Mouse (Mus musculus): ENCODE measurements around the gene Plod1. TPM values are rescaled to one million over a fixed set of nuclear protein-coding genes. Genes with fewer than 3 reads are reported as not detected.

Gene Plod1
- polyA plus RNA-seq (2015; fragmentation: Nextera tagmentation; extraction: Ambion mirVana) = 28.8 and 30.7 TPM in 2 replicates

DNA sequence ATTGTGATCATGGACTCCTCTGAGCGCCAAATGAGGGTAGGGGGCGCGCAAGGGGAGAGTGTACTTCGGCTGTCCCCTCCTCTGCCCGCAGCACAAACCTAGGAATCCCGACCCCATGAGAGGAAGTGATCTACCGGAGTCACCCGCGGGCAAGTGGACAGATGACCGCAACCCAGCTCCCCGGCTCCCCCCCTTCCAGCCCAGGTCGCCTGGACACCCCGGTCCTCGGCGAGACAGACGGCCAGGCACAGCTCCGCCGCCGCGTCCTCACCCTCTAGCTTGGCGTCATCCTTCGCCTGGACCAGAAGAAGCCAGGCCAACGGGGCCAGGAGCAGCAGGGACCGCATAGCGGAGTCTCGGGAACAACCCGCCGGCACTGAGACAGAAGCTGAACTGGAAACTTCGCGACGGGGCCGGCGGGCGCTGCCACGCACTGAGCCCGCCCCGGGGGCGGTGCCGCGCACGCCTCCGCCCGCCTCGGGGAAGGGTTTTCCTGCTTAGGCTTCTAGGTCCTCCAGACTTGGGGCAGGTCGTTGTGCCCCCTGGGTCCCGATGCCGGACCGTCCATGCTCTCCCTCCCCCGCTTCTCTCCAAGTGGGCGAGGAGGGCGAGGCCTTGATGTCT, at the start of gene Plod1:
Gene Plod1 (minus strand): TSS at position 437 of the 624 bp plus-strand sequence.
- ATAC-seq (ENCODE audit: low read depth) = peak; percentile 47
- Histone ChIP-seq H3K27me3 (ENCODE audit: control insufficient read depth, insufficient read depth, low read depth, low read length) (peaks cover 10% of the 10 kb centered on the region), H3K4me2 (ENCODE audit: low read depth, low read length) (peak within 1 kb of the TSS; percentile 80), H3K9me3 (replicated peaks; ENCODE audit: control insufficient read depth, low read length) (no peaks in the 10 kb centered on the region), H3K9ac (ENCODE audit: low read depth, low read length) (peak within 1 kb of the TSS; percentile 71), H3K4me3 (ENCODE audit: low read depth, low read length) (peak within 1 kb of the TSS; percentile 65), H3K27ac (ENCODE audit: low read length) (no peak within 1 kb of the TSS), H3K36me3 (ENCODE audit: control insufficient read depth, insufficient read depth) (no peaks in the 10 kb centered on the region), H3K4me1 (ENCODE audit: control insufficient read depth, low read depth, low read length) (peaks cover 13% of the 10 kb centered on the region)
- WGBS (ENCODE audit: insufficient replicate concordance) = under 1% methylated on average over 51 of the region's 51 CpGs

DNA sequence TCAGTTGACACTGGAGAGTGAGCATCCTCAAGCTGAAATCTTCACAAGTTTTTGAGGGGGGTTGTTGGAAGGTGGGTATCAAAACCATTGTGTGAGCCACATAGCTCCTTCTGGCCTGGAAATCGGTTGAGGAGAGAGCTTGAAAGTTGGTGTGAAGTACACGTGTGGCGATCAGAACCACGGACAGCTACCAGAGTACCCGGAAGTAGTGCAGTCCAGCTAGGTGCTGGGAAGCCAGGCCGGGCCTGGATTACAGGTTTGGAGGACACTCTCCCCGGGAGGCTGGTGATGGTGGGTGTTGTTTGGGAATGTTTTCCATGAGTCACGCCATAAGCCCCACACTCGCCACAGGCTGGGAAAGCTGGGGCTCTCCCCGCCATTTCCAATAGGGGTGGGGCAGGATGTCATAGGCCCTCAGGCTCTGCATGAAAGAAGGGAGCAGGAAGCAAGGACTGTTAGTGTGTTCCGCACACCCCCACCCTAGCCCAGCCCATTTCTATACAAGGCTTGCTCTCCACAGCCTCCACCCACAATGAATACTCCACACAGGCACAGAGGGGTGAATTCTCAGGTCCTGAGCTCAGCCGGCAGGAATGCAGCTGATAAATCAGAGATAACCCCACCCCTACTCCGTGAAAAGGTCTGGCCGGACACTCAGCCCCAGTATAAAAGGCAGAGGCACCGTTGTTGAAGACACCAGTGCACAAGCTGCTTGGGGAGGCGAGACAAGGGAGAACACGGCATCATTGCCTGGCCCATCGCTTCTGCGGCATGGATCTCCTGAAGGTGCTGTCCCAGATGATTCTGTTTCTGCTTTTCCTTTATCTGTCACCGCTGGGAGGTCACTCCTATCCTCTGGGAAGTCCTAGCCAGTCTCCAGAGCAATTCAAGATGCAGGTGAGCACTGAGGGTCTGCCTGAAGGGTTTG, 48.9 kb upstream of the Plod1 start, which contains the start of gene Nppb:
Gene Nppb (plus strand): TSS at position 584 of the 928 bp plus-strand sequence.
- Histone ChIP-seq H3K27me3 (ENCODE audit: control insufficient read depth, insufficient read depth, low read depth, low read length) (no peaks in the 10 kb centered on the region), H3K4me3 (ENCODE audit: low read depth, low read length) (no peak within 1 kb of the TSS), H3K36me3 (ENCODE audit: control insufficient read depth, insufficient read depth) (no peaks in the 10 kb centered on the region), H3K9me3 (replicated peaks; ENCODE audit: control insufficient read depth, low read length) (no peaks in the 10 kb centered on the region), H3K9ac (ENCODE audit: low read depth, low read length) (no peak within 1 kb of the TSS), H3K4me1 (ENCODE audit: control insufficient read depth, low read depth, low read length) (no peaks in the 10 kb centered on the region), H3K27ac (ENCODE audit: low read length) (no peak within 1 kb of the TSS), H3K4me2 (ENCODE audit: low read depth, low read length) (no peak within 1 kb of the TSS)
- ATAC-seq (ENCODE audit: low read depth) = no peak
- 21% methylated on average over 20 of the region's 20 CpGs for WGBS (ENCODE audit: insufficient replicate concordance)

- no peak overlapping the region for H3K27ac ChIP-seq (ENCODE audit: low read length)
- 52% methylated on average over 7 of the region's 7 CpGs for WGBS (ENCODE audit: insufficient replicate concordance)
- H3K4me2 ChIP-seq (ENCODE audit: low read depth, low read length) = no peak overlapping the region
- no peaks in the 10 kb centered on the region for H3K36me3 ChIP-seq (ENCODE audit: control insufficient read depth, insufficient read depth)
- no peaks in the 10 kb centered on the region for H3K9me3 ChIP-seq (replicated peaks; ENCODE audit: control insufficient read depth, low read length)
- no peaks in the 10 kb centered on the region for H3K27me3 ChIP-seq (ENCODE audit: control insufficient read depth, insufficient read depth, low read depth, low read length)
- H3K4me1 ChIP-seq (ENCODE audit: control insufficient read depth, low read depth, low read length) = no peaks in the 10 kb centered on the region
- H3K4me3 ChIP-seq (ENCODE audit: low read depth, low read length) = no peak overlapping the region
- no peak overlapping the region for H3K9ac ChIP-seq (ENCODE audit: low read depth, low read length)
- ATAC-seq (ENCODE audit: low read depth) = no peak
Measured at GRCm38 (mm10) chr4:147979441-147979860, 42.9 kb upstream of the Plod1 start.

DNA sequence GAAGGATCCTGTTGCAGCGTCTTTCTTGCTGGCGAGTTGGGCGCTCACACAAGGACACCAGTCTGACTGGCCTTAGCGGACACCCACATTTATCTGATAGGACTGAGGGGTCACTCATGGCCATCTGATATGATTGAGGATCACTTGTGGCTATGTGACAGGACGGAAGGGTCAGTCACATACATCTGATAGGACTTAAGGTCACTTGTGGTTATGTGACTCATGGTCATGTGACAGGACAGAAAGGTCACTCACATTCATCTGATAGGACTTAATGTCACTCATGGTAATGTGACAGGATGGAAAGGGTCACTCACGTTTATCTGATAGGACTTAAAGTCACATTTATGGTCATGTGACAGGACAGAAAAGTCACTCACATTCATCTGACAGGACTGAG, 41.8 kb upstream of the Plod1 start:
- H3K4me2 ChIP-seq (ENCODE audit: low read depth, low read length) = no peak overlapping the region
- ATAC-seq (ENCODE audit: low read depth) = no peak
- no peaks in the 10 kb centered on the region for H3K4me1 ChIP-seq (ENCODE audit: control insufficient read depth, low read depth, low read length)
- no peaks in the 10 kb centered on the region for H3K36me3 ChIP-seq (ENCODE audit: control insufficient read depth, insufficient read depth)
- H3K4me3 ChIP-seq (ENCODE audit: low read depth, low read length) = no peak overlapping the region
- H3K27me3 ChIP-seq (ENCODE audit: control insufficient read depth, insufficient read depth, low read depth, low read length) = no peaks in the 10 kb centered on the region
- H3K9me3 ChIP-seq (replicated peaks; ENCODE audit: control insufficient read depth, low read length) = no peaks in the 10 kb centered on the region
- H3K9ac ChIP-seq (ENCODE audit: low read depth, low read length) = no peak overlapping the region
- WGBS (ENCODE audit: insufficient replicate concordance) = 71% methylated on average over 6 of the region's 6 CpGs
- H3K27ac ChIP-seq (ENCODE audit: low read length) = no peak overlapping the region

DNA sequence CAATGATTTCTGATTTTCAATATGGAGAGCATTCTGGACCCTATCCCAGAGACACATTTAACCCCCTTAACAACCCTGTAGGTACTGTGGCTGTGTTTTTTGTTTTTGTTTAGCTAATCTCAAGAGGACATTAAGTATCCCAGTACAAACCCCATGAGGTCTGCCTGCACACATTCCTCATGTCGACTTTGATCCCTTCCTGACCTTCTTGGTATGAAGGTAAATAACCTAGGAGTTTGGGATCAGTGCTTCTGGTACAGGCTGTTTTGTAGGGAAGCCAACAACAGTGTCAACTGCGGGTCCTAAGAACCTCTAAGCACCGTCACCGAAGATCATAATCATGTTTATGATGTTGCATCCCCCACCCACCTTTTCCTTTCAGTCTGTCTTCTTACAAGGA, 41.2 kb upstream of the Plod1 start:
- ATAC-seq (ENCODE audit: low read depth) = no peak
- no peak overlapping the region for H3K27ac ChIP-seq (ENCODE audit: low read length)
- H3K4me3 ChIP-seq (ENCODE audit: low read depth, low read length) = no peak overlapping the region
- no peaks in the 10 kb centered on the region for H3K36me3 ChIP-seq (ENCODE audit: control insufficient read depth, insufficient read depth)
- H3K9me3 ChIP-seq (replicated peaks; ENCODE audit: control insufficient read depth, low read length) = no peaks in the 10 kb centered on the region
- no peak overlapping the region for H3K4me2 ChIP-seq (ENCODE audit: low read depth, low read length)
- WGBS (ENCODE audit: insufficient replicate concordance) = 62% methylated on average over 4 of the region's 4 CpGs
- H3K27me3 ChIP-seq (ENCODE audit: control insufficient read depth, insufficient read depth, low read depth, low read length) = no peaks in the 10 kb centered on the region
- no peak overlapping the region for H3K9ac ChIP-seq (ENCODE audit: low read depth, low read length)
- no peaks in the 10 kb centered on the region for H3K4me1 ChIP-seq (ENCODE audit: control insufficient read depth, low read depth, low read length)

DNA sequence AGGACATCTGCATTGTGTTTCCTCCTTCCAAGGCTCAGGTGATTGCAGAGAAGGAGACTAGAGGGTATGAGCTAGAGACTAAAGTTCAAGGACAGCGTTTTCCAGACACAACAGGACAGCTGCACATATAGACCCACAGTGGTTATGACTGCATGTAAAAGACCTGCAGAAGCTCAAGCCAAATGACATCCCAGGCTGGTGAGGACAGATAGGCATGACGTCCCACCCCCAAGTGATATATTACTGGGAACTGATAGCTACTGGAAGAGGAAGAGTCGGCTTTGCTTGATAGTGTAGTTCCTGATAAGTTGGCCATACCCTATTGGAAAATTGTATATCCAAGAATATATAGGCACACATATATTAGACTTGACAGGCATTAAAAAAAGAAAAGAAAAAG, 39.7 kb upstream of the Plod1 start:
- Histone ChIP-seq H3K4me2 (ENCODE audit: low read depth, low read length) (no peak overlapping the region), H3K4me1 (ENCODE audit: control insufficient read depth, low read depth, low read length) (no peaks in the 10 kb centered on the region), H3K9ac (ENCODE audit: low read depth, low read length) (no peak overlapping the region), H3K27ac (ENCODE audit: low read length) (no peak overlapping the region), H3K9me3 (replicated peaks; ENCODE audit: control insufficient read depth, low read length) (no peaks in the 10 kb centered on the region), H3K27me3 (ENCODE audit: control insufficient read depth, insufficient read depth, low read depth, low read length) (no peaks in the 10 kb centered on the region), H3K4me3 (ENCODE audit: low read depth, low read length) (no peak overlapping the region), H3K36me3 (ENCODE audit: control insufficient read depth, insufficient read depth) (no peaks in the 10 kb centered on the region)
- no peak for ATAC-seq (ENCODE audit: low read depth)
- WGBS (ENCODE audit: insufficient replicate concordance) = 36% methylated on average over 3 of the region's 3 CpGs

GRCm38 (mm10) chr4:147969337-147969736, 32.8 kb upstream of the Plod1 start:
- Histone ChIP-seq H3K27me3 (ENCODE audit: control insufficient read depth, insufficient read depth, low read depth, low read length) (no peaks in the 10 kb centered on the region), H3K4me3 (ENCODE audit: low read depth, low read length) (no peak overlapping the region), H3K9ac (ENCODE audit: low read depth, low read length) (no peak overlapping the region), H3K9me3 (replicated peaks; ENCODE audit: control insufficient read depth, low read length) (no peaks in the 10 kb centered on the region), H3K36me3 (ENCODE audit: control insufficient read depth, insufficient read depth) (no peaks in the 10 kb centered on the region), H3K4me1 (ENCODE audit: control insufficient read depth, low read depth, low read length) (no peaks in the 10 kb centered on the region), H3K27ac (ENCODE audit: low read length) (no peak overlapping the region), H3K4me2 (ENCODE audit: low read depth, low read length) (no peak overlapping the region)
- 29% methylated on average over 9 of the region's 9 CpGs for WGBS (ENCODE audit: insufficient replicate concordance)
- no peak for ATAC-seq (ENCODE audit: low read depth)

GRCm38 (mm10) chr4:147968816-147969215, 32.2 kb upstream of the Plod1 start:
- no peak overlapping the region for H3K4me3 ChIP-seq (ENCODE audit: low read depth, low read length)
- no peak overlapping the region for H3K27ac ChIP-seq (ENCODE audit: low read length)
- H3K9ac ChIP-seq (ENCODE audit: low read depth, low read length) = no peak overlapping the region
- H3K27me3 ChIP-seq (ENCODE audit: control insufficient read depth, insufficient read depth, low read depth, low read length) = no peaks in the 10 kb centered on the region
- H3K4me1 ChIP-seq (ENCODE audit: control insufficient read depth, low read depth, low read length) = no peaks in the 10 kb centered on the region
- no peak for ATAC-seq (ENCODE audit: low read depth)
- H3K4me2 ChIP-seq (ENCODE audit: low read depth, low read length) = no peak overlapping the region
- no peaks in the 10 kb centered on the region for H3K9me3 ChIP-seq (replicated peaks; ENCODE audit: control insufficient read depth, low read length)
- H3K36me3 ChIP-seq (ENCODE audit: control insufficient read depth, insufficient read depth) = no peaks in the 10 kb centered on the region
- WGBS (ENCODE audit: insufficient replicate concordance) = 52% methylated on average over 2 of the region's 2 CpGs

GRCm38 (mm10) chr4:147965712-147966111, 29.1 kb upstream of the Plod1 start:
- no peak overlapping the region for H3K27ac ChIP-seq (ENCODE audit: low read length)
- no peaks in the 10 kb centered on the region for H3K36me3 ChIP-seq (ENCODE audit: control insufficient read depth, insufficient read depth)
- no peak overlapping the region for H3K9ac ChIP-seq (ENCODE audit: low read depth, low read length)
- no peaks in the 10 kb centered on the region for H3K4me1 ChIP-seq (ENCODE audit: control insufficient read depth, low read depth, low read length)
- no peaks in the 10 kb centered on the region for H3K27me3 ChIP-seq (ENCODE audit: control insufficient read depth, insufficient read depth, low read depth, low read length)
- no peak overlapping the region for H3K4me3 ChIP-seq (ENCODE audit: low read depth, low read length)
- H3K9me3 ChIP-seq (replicated peaks; ENCODE audit: control insufficient read depth, low read length) = no peaks in the 10 kb centered on the region
- H3K4me2 ChIP-seq (ENCODE audit: low read depth, low read length) = no peak overlapping the region
- WGBS (ENCODE audit: insufficient replicate concordance) = 41% methylated on average over 7 of the region's 7 CpGs
- no peak for ATAC-seq (ENCODE audit: low read depth)
